Mouse (Mus musculus): ENCODE data around the gene Tnfrsf1a.

Gene Tnfrsf1a

DNA sequence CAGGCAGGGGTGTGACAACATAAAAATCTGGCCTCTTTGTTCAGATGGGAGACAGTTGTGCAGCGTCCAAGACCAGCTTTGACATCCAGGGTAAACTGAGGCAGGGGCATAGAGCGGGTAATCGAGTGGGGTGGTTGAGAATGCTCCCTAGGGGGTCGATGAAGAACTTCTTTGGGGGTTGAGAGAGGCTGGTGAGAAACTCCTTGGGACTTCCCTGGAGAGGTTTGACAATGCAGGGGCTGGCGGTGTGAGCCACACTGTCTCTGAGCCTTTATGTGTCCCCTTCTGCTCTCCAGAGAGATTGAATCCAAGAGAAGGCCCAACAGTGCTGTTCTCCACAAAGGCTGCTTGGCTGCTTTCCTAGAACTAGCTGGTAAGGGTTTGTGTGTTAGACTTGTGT is 40.7 kb downstream of the Tnfrsf1a start:
- no peak for DNase-seq

DNA sequence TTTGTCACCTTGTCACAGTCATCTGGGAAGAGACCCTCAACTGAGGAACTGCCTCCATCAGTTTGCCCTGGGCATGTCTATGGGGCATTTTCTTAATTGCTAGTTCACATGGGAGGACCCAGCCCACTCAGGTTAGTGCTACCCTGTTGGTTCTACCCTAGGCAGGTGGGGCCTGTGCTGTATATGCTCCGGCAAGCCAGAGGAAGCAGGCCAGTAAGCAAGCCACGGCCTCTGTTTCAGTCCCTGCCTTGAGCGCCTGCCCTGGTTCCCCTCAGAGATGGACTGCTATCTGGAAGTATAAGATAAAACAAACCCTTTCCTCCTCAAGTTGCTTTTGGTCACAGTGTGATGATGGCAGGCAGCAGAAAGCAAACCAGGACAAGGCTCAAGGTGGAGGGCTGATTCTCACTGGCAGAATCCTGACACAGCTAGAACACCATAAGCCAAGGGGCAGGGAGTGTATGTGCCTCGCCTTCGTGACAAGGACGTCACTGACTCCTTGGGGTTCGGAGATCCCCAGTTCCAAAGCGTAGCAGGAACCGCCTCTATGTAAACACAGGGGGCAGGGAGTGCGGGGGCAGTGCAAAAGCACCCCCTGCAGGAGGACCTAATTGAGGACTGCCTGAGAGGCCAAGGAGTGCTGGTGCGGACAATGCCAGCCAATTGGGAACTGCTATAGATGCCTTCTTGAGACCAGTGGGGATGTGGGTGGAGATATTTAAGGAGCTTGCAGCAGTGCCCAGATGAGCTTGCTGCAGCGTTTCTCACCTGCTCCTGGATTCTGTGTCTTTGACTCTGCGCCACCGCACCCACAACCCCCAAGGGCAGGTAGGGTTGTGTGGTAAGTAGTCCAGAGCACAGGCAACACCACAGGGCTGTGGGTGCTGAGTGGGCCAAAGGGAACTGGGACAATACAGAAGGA is 56.6 kb downstream of the Tnfrsf1a start:
- no peak for DNase-seq

DNA sequence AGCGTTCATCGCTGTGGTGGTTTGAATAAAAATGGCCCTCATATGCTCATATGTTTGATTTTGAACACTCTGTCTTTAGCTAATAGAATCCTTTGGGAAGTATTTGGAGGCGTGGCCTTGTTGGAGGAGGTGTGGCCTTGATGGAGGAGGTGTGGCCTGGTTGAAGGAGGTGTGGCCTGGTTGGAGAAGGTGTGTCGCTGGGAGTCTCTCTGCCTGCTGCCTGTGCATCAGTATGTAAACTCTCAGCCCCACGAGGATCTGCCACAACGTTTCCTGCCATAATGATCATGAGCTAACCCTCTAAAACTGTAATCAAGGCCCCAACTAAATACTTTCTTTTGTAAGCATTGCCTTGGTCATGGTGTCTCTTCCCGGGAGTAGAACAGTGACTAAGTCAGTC is 58.1 kb downstream of the Tnfrsf1a start:
- DNase-seq = no peak

DNA sequence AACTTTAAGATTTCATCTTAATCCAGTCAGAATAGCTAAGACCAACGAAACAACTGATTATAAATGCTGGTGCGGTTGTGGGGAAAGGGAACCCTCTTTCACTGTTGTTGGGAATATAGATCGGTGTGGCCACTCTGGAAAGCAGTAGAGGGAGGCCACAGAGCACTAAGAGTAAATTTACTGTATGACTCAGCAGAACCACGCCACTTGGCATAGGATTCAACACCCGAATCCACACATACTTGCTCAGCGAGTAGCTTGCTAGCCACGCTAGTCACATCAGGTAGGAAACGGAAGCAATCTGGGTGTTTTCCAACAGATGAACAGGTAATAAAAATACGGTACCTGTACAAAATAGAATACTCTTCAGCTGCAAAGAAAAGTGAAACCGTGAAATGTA is 58.5 kb downstream of the Tnfrsf1a start:
- DNase-seq = no peak

DNA sequence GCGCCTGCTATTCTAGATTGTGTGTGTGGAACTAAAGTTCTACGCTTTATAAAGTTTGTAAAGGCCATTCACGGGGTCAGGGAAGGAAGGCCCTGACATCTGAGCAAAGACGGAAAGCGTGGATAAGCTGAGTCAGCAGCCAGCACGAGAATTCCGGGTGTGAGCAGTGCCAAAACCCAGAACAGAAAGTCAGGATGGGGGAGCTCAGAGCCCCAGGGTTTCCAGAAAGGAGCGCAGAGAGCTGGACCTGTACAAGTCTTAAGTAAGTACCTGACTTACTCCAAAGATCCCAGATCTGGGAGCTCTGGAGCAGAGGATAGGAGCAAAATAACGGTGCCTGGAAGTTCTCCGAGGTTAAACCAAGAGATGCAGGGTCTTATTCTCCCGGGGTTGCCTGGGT is 61.4 kb downstream of the Tnfrsf1a start:
- DNase-seq = no peak

DNA sequence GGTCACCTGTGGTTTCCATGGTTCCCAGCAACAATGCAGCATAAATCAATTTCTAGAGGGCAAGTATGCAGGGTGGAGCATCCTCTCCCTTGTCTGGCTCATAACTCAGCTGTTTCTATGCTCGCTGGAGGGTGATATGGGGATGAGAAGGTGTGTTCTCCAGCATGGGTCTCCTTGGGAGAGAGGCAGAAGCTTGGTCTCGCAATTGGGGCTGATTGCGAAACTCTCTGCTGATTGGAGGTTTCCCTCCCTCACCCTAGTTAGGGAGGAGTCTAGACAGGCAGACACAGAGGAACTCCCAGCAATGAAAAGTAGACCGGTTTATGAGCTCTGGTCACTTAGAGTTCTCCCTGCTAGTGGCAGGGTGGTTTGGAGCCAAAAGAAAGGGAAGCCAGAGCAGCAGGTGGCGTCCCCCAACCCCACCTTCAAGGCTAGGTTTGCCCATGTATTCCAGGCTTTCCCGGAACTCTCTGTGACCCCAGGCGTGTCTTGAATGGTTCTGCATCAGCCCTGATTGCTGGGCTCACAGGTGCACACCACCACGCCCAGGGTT is 61.9 kb downstream of the Tnfrsf1a start:
- no peak for DNase-seq

DNA sequence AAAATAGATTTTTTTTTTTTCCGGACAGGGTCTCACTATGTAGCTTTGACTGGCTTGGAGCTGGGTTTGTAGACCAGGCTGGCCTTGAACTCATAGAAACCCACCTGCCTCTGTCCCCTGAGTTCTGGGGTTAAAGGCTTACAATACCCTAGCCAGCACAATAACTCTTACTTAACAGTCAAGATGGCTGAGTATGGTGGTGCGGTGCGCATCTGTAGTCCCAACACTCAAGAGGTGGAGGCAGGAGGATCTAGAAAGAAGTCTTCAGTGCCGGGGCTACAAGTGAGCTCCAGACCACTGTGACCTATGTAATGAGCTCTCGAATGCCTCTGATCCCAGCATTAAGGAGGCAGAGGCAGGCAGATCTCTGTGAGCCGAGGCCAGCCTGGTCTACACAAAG is 62.5 kb downstream of the Tnfrsf1a start:
- DNase-seq = no peak

Data from kidney, adult 11 months (tissue).